Mouse (Mus musculus): ENCODE results near the gene Abtb2.

DNA sequence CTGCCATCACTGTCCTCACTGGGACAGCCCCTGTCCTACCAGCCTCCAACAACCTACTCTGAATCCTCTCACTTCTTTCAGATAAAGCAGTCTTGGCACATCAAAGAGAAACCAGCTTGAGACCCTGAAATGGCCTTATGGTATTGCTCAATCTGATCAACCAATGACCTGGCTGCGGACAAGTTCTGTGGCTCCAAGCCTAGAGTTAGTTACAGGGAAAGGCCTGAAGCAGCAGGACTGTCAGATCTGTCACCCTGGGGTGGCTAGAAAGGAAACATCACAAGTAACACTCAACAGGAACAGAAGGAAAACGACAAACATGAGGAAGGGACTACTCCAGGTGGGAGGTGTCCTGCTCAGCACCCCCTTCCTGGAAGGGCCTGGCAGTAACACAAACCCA is 158.4 kb downstream of the Abtb2 start:
- TF ChIP-seq CTCF (IDR thresholded peaks at IDR 0.05; ENCODE audit: low read depth) (no peak), EP300 (IDR thresholded peaks at IDR 0.05; ENCODE audit: low read depth) (no peak)
